Mouse (Mus musculus) ES-E14 (cell line): ENCODE measurements around the gene Zfp787.

Source experiments
- CHD2 ChIP-seq: IDR thresholded peaks from 2 replicates; pipeline ENCODE4 v1.6.1; 2014; ENCODE audit warnings: mild to moderate bottlenecking, low read depth, low read length, inconsistent platforms
- HCFC1 ChIP-seq: IDR thresholded peaks from 2 replicates; pipeline ENCODE4 v1.6.1; 2012; ENCODE audit warnings: low read length, inconsistent platforms, borderline replicate concordance; ENCODE audit not compliant: insufficient read depth
- MAFK ChIP-seq: IDR thresholded peaks from 2 replicates; pipeline ENCODE4 v1.6.1; 2014; ENCODE audit warnings: mild to moderate bottlenecking, low read depth, low read length, inconsistent platforms; ENCODE audit not compliant: insufficient read depth
- ZC3H11A ChIP-seq: IDR thresholded peaks from 2 replicates; pipeline ENCODE4 v1.6.1; 2012; ENCODE audit warnings: low read depth, mild to moderate bottlenecking, inconsistent platforms, low read length, borderline replicate concordance
- ZNF384 ChIP-seq: IDR thresholded peaks from 2 replicates; pipeline ENCODE4 v1.6.1; 2012; ENCODE audit warnings: low read depth, low read length, inconsistent platforms

DNA sequence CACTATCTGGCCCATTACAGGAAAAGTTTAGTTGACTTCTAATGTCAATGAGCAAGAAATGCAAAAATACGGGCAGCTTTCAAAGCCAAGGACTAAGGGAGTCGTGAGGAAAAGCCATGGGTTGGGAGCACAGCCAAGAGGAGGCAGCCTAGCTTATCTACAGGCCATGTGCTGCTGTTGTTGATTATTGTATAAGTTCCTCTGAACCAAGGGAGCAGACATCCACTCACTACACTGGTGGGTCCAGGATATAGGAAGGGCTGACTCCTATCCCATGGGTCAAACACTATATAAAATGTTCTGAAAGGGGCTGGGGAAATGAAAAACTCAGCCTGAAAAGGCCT, 8.8 kb downstream of the Zfp787 start:
- TF ChIP-seq HCFC1 = no peak
- TF ChIP-seq ZNF384 = no peak
- TF ChIP-seq ZC3H11A = no peak
- TF ChIP-seq MAFK = no peak
- no peak for TF ChIP-seq CHD2
